Mouse (Mus musculus): ENCODE results near the gene Rgl1. TPM values are rescaled to one million over a fixed set of nuclear protein-coding genes. Genes with fewer than 3 reads are reported as not detected.

The Rgl1 gene
- polyA plus RNA-seq, 2 experiments: 28.5 to 40.5 TPM

DNA sequence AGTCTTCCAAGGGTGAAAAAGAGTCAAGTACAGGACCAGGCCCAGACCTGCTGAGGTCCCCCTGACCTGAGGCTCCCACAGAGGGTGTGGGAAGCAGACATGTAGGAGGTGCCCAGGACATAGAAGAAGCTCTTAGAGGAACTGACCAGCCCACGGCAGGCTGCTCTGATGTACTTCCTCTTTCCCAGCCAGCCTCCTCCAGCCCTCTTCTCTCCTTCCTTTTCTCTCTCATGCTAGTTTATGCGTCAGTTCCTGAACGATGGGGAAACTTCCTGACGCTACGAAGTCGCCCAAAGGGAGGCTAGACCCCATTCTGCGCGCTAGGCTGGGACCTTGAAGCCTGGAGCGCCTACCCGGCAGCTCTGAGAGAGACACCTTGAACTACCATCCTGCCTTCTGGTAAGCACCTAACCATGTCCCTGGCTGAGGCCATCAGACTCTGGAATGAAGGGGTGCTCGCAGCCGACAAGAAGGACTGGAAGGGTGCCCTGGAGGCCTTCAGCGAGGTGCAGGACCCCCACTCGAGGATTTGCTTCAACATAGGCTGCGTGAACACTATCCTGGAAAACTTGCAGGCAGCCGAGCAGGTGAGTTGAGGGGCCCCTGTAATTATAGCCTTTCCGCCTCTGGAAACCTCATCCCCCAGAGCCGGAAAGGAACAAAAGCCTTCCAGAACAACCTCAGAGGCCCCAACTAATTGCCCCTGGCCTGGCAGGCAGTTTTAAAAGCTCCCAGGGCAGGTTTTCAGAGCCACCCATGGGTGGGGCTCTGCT is 41.7 kb upstream of the Rgl1 start:
- no peak overlapping the region for H3K4me2 ChIP-seq (replicated peaks; ENCODE audit: low read depth, low read length, severe bottlenecking)
- no peak for DNase-seq (ENCODE audit: low spot score)

DNA sequence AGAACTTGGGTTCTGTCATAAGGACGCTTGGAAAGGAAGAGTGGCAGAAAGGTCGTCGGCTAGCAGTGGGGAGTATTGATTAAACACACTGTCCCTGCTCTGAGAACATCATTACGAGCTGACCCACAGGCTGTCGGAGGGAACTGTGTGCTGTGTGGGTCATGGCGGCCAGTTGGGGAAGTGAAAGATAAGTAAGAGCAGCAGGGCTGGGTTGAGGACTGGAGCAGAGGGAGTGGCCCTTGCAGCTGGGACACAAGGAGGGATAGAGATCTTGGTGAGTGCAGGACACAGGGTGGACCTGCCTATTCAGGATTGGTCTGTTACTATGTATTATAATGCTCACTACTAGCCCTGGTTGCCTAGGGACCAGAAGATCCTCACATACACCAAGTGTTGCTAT is 38.8 kb upstream of the Rgl1 start:
- Histone ChIP-seq H3K36me3 (ENCODE audit: control insufficient read depth, insufficient read depth, low read length) (no peaks in the 10 kb centered on the region), H3K9ac (ENCODE audit: low read depth, low read length, severe bottlenecking) (no peak overlapping the region), H3K27me3 (ENCODE audit: control insufficient read depth, insufficient read depth, low read length) (no peaks in the 10 kb centered on the region), H3K4me1 (ENCODE audit: control insufficient read depth, insufficient read depth, low read length) (0 out of 2 replicates have a peak, but pooled peaks cover 2% of the 10 kb centered on the region), H3K9me3 (ENCODE audit: control insufficient read depth, low read length) (no peaks in the 10 kb centered on the region), H3K4me3 (replicated peaks; ENCODE audit: low read length) (no peak overlapping the region), H3K4me2 (replicated peaks; ENCODE audit: low read depth, low read length, severe bottlenecking) (no peak overlapping the region), H3K27ac (replicated peaks; ENCODE audit: low read depth, low read length) (no peak overlapping the region)
- DNase-seq (ENCODE audit: low spot score): no peak
- no peak for TF ChIP-seq POLR2A (IDR thresholded peaks at IDR 0.05; ENCODE audit: borderline replicate concordance, extremely low read depth, insufficient read depth, insufficient read length)
- WGBS: 74% methylated on average over 6 of the region's 6 CpGs
- ATAC-seq (ENCODE audit: low FRiP score, low read depth): no peak

More for the DNA sequence above, 41.7 kb upstream of the Rgl1 start:
- no peak for TF ChIP-seq POLR2A (IDR thresholded peaks at IDR 0.05; ENCODE audit: borderline replicate concordance, extremely low read depth, insufficient read depth, insufficient read length)
- Histone ChIP-seq H3K27me3 (ENCODE audit: control insufficient read depth, insufficient read depth, low read length) (no peaks in the 10 kb centered on the region), H3K9me3 (ENCODE audit: control insufficient read depth, low read length) (no peaks in the 10 kb centered on the region), H3K36me3 (ENCODE audit: control insufficient read depth, insufficient read depth, low read length) (no peaks in the 10 kb centered on the region), H3K27ac (replicated peaks; ENCODE audit: low read depth, low read length) (no peak overlapping the region), H3K4me3 (replicated peaks; ENCODE audit: low read length) (no peak overlapping the region), H3K4me1 (ENCODE audit: control insufficient read depth, insufficient read depth, low read length) (no peaks in the 10 kb centered on the region), H3K9ac (ENCODE audit: low read depth, low read length, severe bottlenecking) (no peak overlapping the region)
- no peak for ATAC-seq (ENCODE audit: low FRiP score, low read depth)
- 50% methylated on average over 18 of the region's 18 CpGs for WGBS

DNA sequence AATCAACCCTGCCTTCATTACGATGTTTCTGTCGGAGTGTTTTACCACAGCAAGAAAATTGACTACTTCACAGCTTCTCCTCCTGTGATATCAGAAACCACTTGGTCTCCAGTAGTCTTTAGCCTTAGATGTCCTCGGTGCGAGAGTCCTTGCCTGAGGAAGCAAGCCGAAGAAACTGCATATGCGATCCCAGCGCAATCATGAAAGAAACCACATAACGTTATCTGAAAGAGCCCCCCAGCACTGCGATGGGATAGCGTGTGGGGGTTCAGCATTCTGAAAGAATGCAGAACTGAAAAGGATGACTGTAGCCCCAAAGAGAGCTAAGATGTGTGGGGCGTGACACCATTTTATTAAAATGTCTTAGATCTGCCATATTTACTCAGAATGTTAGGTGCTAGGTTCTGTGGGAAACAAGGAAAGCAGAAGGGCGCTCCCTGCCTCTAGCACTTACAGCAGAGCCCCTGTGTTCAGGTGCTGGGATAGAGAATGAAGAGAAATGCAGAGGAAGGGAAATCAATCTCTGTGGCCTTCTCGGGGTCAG is 34.6 kb upstream of the Rgl1 start:
- no peaks in the 10 kb centered on the region for H3K27me3 ChIP-seq (ENCODE audit: control insufficient read depth, insufficient read depth, low read length)
- no peaks in the 10 kb centered on the region for H3K9me3 ChIP-seq (ENCODE audit: control insufficient read depth, low read length)
- no peak overlapping the region for H3K4me2 ChIP-seq (replicated peaks; ENCODE audit: low read depth, low read length, severe bottlenecking)
- no peak for DNase-seq (ENCODE audit: low spot score)
- TF ChIP-seq POLR2A (IDR thresholded peaks at IDR 0.05; ENCODE audit: borderline replicate concordance, extremely low read depth, insufficient read depth, insufficient read length): no peak
- no peak overlapping the region for H3K27ac ChIP-seq (replicated peaks; ENCODE audit: low read depth, low read length)
- H3K36me3 ChIP-seq (ENCODE audit: control insufficient read depth, insufficient read depth, low read length): no peaks in the 10 kb centered on the region
- 81% methylated on average over 13 of the region's 13 CpGs for WGBS
- ATAC-seq (ENCODE audit: low FRiP score, low read depth): no peak
- no peak overlapping the region for H3K4me3 ChIP-seq (replicated peaks; ENCODE audit: low read length)
- H3K9ac ChIP-seq (ENCODE audit: low read depth, low read length, severe bottlenecking): no peak overlapping the region
- 0 out of 2 replicates have a peak, but pooled peaks cover 2% of the 10 kb centered on the region for H3K4me1 ChIP-seq (ENCODE audit: control insufficient read depth, insufficient read depth, low read length)

DNA sequence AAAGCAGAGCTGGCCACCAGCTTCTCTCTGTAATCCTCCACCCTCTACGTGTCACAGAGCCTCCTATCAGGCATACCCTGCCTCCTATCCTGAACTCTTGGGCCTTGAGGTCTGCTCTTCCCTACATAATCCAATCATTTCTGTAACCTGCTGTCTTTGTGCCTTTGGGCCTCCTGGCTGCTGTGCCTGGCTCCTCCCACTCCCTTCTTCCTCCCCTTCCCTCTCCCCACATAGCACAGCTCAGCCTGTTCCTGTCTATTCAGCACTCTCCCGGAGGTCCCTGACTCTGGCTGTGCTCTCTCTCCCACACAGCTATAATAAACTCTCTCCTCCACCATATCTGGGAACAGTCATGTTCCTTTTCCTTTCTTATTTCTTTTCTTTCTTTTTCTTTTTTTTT is 33.7 kb upstream of the Rgl1 start, which contains the start of gene Ncf2:
Ncf2 (plus strand) TSS at position 298 of the 400 bp plus-strand sequence.
- no peak within 1 kb of the TSS for H3K27ac ChIP-seq (replicated peaks; ENCODE audit: low read depth, low read length)
- no peak within 1 kb of the TSS for H3K9ac ChIP-seq (ENCODE audit: low read depth, low read length, severe bottlenecking)
- 0 out of 2 replicates have a peak, but pooled peaks cover 2% of the 10 kb centered on the region for H3K4me1 ChIP-seq (ENCODE audit: control insufficient read depth, insufficient read depth, low read length)
- 15% methylated on average over 2 of the region's 2 CpGs for WGBS
- H3K27me3 ChIP-seq (ENCODE audit: control insufficient read depth, insufficient read depth, low read length): no peaks in the 10 kb centered on the region
- no peak within 1 kb of the TSS for H3K4me2 ChIP-seq (replicated peaks; ENCODE audit: low read depth, low read length, severe bottlenecking)
- H3K9me3 ChIP-seq (ENCODE audit: control insufficient read depth, low read length): no peaks in the 10 kb centered on the region
- H3K36me3 ChIP-seq (ENCODE audit: control insufficient read depth, insufficient read depth, low read length): no peaks in the 10 kb centered on the region
- no peak within 1 kb of the TSS for H3K4me3 ChIP-seq (replicated peaks; ENCODE audit: low read length)
- ATAC-seq (ENCODE audit: low FRiP score, low read depth) (peak; percentile 81), DNase-seq (ENCODE audit: low spot score) (peak; percentile 22)
- no peak for TF ChIP-seq POLR2A (IDR thresholded peaks at IDR 0.05; ENCODE audit: borderline replicate concordance, extremely low read depth, insufficient read depth, insufficient read length)

DNA sequence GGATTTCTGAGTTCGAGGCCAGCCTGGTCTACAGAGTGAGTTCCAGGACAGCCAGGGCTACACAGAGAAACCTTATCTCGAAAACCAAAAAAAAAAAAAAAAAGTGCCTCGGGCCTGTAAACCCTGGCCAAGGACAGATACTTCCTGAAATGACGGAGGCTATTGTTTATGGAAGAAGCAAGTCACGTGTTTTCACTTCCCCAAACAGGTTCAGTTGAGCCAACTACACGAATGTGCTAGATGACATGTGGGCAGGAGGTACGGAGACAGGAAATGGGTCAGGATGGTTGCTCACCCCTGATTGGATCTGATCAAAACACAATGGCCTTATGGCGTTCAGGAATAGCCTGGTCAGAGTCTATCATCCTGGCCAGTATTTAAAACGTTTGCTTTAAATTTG is 32.0 kb upstream of the Rgl1 start:
- Histone ChIP-seq H3K4me3 (replicated peaks; ENCODE audit: low read length) (no peak overlapping the region), H3K4me2 (replicated peaks; ENCODE audit: low read depth, low read length, severe bottlenecking) (no peak overlapping the region), H3K27ac (replicated peaks; ENCODE audit: low read depth, low read length) (no peak overlapping the region), H3K4me1 (ENCODE audit: control insufficient read depth, insufficient read depth, low read length) (0 out of 2 replicates have a peak, but pooled peaks cover 2% of the 10 kb centered on the region), H3K9ac (ENCODE audit: low read depth, low read length, severe bottlenecking) (no peak overlapping the region), H3K36me3 (ENCODE audit: control insufficient read depth, insufficient read depth, low read length) (no peaks in the 10 kb centered on the region), H3K27me3 (ENCODE audit: control insufficient read depth, insufficient read depth, low read length) (no peaks in the 10 kb centered on the region), H3K9me3 (ENCODE audit: control insufficient read depth, low read length) (no peaks in the 10 kb centered on the region)
- ATAC-seq (ENCODE audit: low FRiP score, low read depth) (no peak), DNase-seq (ENCODE audit: low spot score) (no peak)
- 70% methylated on average over 9 of the region's 9 CpGs for WGBS
- no peak for TF ChIP-seq POLR2A (IDR thresholded peaks at IDR 0.05; ENCODE audit: borderline replicate concordance, extremely low read depth, insufficient read depth, insufficient read length)

Data from limb, embryonic 14.5 days (tissue).